Mouse (Mus musculus) small intestine, adult 2 months (tissue): ENCODE results near the gene Arrdc5.

ENCODE experiments used
- CTCF ChIP-seq: fragments of 200-500 bp; IDR thresholded peaks from 2 replicates; pipeline ENCODE4 v1.5.1; 2012; ENCODE audit warnings: low read depth, mild to moderate bottlenecking, control low read depth, inconsistent platforms, low read length, moderate library complexity, mixed read lengths; ENCODE audit not compliant: insufficient replicate concordance, insufficient read length; ENCODE audit errors: extremely low read depth
- POLR2A ChIP-seq: fragments of 200-500 bp; IDR thresholded peaks from 2 replicates; pipeline ENCODE4 v1.6.1; 2012; ENCODE audit warnings: low read depth, mild to moderate bottlenecking, control low read depth, inconsistent platforms, low read length, moderate library complexity

DNA sequence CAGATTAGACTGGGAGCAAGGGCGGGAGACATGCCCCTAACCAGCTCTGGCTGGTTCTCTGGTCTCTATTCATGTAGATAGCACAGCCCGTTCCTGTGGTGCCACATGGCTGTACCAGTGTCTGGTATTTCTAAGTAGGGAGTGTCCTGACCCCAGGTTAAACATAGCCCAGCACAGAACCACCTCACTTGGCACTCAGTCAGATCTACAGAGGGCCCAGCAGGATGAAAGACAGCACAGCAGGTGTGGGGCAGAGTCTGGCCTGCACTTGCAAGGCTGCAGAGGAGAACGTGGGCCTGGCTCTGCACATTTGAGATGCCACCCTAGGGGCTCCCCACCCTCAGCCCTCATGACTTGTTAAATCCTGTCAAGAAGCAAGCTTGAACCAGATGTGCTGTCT is 38.9 kb downstream of the Arrdc5 start:
- no peak for TF ChIP-seq POLR2A
- no peak for TF ChIP-seq CTCF
